Mouse (Mus musculus) limb, embryonic 10.5 days (tissue): ENCODE data around the gene Csrp1. TPM values are rescaled to one million over a fixed set of nuclear protein-coding genes. Genes with fewer than 3 reads are reported as not detected.

ENCODE experiments used
- DNase-seq: peaks from one replicate; pipeline ENCODE4 v3.0.0-alpha.2; 2017; ENCODE audit warnings: low spot score
- H3K27ac ChIP-seq: fragments of 300-500 bp; sonication (generic); 2 replicates; pipeline ENCODE4 v1.5.1; 2016; ENCODE audit warnings: mild to moderate bottlenecking
- H3K27me3 ChIP-seq: fragments of 300-500 bp; sonication (generic); 2 replicates; pipeline ENCODE4 v1.6.1; 2016; ENCODE audit warnings: low read depth, mild to moderate bottlenecking; ENCODE audit not compliant: poor library complexity, severe bottlenecking
- H3K36me3 ChIP-seq: fragments of 300-500 bp; sonication (generic); 2 replicates; pipeline ENCODE4 v1.6.1; 2016; ENCODE audit warnings: mild to moderate bottlenecking, moderate library complexity
- H3K4me1 ChIP-seq: fragments of 300-500 bp; sonication (generic); 2 replicates; pipeline ENCODE4 v1.6.1; 2016
- H3K4me3 ChIP-seq: fragments of 300-500 bp; sonication (generic); 2 replicates; pipeline ENCODE4 v1.5.1; 2016; ENCODE audit warnings: mild to moderate bottlenecking, moderate library complexity
- H3K9me3 ChIP-seq: fragments of 300-500 bp; sonication (generic); replicated peaks from 2 replicates; pipeline ENCODE4 v1.6.1; 2016; ENCODE audit warnings: mild to moderate bottlenecking
- WGBS: fragments of 180-500 bp; shearing (Covaris S2); methylation state at CpG from one replicate; pipeline ENCODE4 v1.1.7; 2016; 5-methylcytosine and 5-hydroxymethylcytosine counted together
- polyA plus RNA-seq: library from polyadenylated mRNA; unstranded; fragments of >200 nt; fragmentation: Nextera tagmentation; extraction: Ambion mirVana; gene quantifications from 2 replicates; pipeline ENCODE4 v1.2.1, GENCODE M21; 2016

The Csrp1 gene
- polyA plus RNA-seq, 1 experiment from 2014 or later = 54.4 TPM

- Histone ChIP-seq H3K4me1 (peaks cover 15% of the 10 kb centered on the region), H3K4me3 (no peak overlapping the region), H3K27ac (no peak overlapping the region), H3K9me3 (no peaks in the 10 kb centered on the region), H3K36me3 (peaks cover 14% of the 10 kb centered on the region), H3K27me3 (0 out of 2 replicates have a peak, but pooled peaks cover 3% of the 10 kb centered on the region)
- 87% methylated on average over 3 of the region's 3 CpGs for WGBS
- DNase-seq = no peak
These were observed 36.1 kb downstream of the Csrp1 start for GRCm38 (mm10) chr1:135755913-135756312.

GRCm38 (mm10) chr1:135757287-135757686, 37.4 kb downstream of the Csrp1 start:
- Histone ChIP-seq H3K27me3 (0 out of 2 replicates have a peak, but pooled peaks cover 3% of the 10 kb centered on the region), H3K4me1 (peaks cover 15% of the 10 kb centered on the region), H3K9me3 (no peaks in the 10 kb centered on the region), H3K36me3 (no peaks in the 10 kb centered on the region), H3K4me3 (no peak overlapping the region), H3K27ac (no peak overlapping the region)
- WGBS = 73% methylated on average over 8 of the region's 8 CpGs
- DNase-seq = no peak

- H3K9me3 ChIP-seq = no peaks in the 10 kb centered on the region
- WGBS = 53% methylated on average over 4 of the region's 4 CpGs
- H3K27me3 ChIP-seq = 0 out of 2 replicates have a peak, but pooled peaks cover 3% of the 10 kb centered on the region
- DNase-seq = no peak
- no peaks in the 10 kb centered on the region for H3K36me3 ChIP-seq
- H3K4me1 ChIP-seq = peaks cover 20% of the 10 kb centered on the region
- no peak overlapping the region for H3K4me3 ChIP-seq
- H3K27ac ChIP-seq = no peak overlapping the region
These were observed 39.8 kb downstream of the Csrp1 start for GRCm38 (mm10) chr1:135759685-135760084.

- WGBS = 64% methylated on average over 8 of the region's 8 CpGs
- Histone ChIP-seq H3K4me3 (no peak overlapping the region), H3K36me3 (no peaks in the 10 kb centered on the region), H3K4me1 (peaks cover 17% of the 10 kb centered on the region), H3K9me3 (no peaks in the 10 kb centered on the region), H3K27me3 (peaks cover 8% of the 10 kb centered on the region), H3K27ac (no peak overlapping the region)
- DNase-seq = no peak
These were observed 40.4 kb downstream of the Csrp1 start for GRCm38 (mm10) chr1:135760216-135760615.

GRCm38 (mm10) chr1:135761728-135762127, 41.9 kb downstream of the Csrp1 start:
- 93% methylated on average over 5 of the region's 5 CpGs for WGBS
- DNase-seq = no peak
- no peak overlapping the region for H3K4me3 ChIP-seq
- H3K9me3 ChIP-seq = no peaks in the 10 kb centered on the region
- H3K27me3 ChIP-seq = peaks cover 17% of the 10 kb centered on the region
- H3K36me3 ChIP-seq = no peaks in the 10 kb centered on the region
- H3K4me1 ChIP-seq = peaks cover 27% of the 10 kb centered on the region
- no peak overlapping the region for H3K27ac ChIP-seq

- Histone ChIP-seq H3K4me3 (no peak overlapping the region), H3K27me3 (peaks cover 25% of the 10 kb centered on the region), H3K4me1 (peaks cover 40% of the 10 kb centered on the region), H3K9me3 (no peaks in the 10 kb centered on the region), H3K27ac (no peak overlapping the region), H3K36me3 (peaks cover 4% of the 10 kb centered on the region)
- DNase-seq = no peak
- WGBS = 65% methylated on average over 9 of the region's 9 CpGs
These were observed 43.8 kb downstream of the Csrp1 start for GRCm38 (mm10) chr1:135763503-135764205.

- no peak overlapping the region for H3K27ac ChIP-seq
- H3K36me3 ChIP-seq = peaks cover 9% of the 10 kb centered on the region
- H3K4me3 ChIP-seq = no peak overlapping the region
- no peaks in the 10 kb centered on the region for H3K9me3 ChIP-seq
- 76% methylated on average over 2 of the region's 2 CpGs for WGBS
- peaks cover 25% of the 10 kb centered on the region for H3K27me3 ChIP-seq
- no peak for DNase-seq
- peaks cover 45% of the 10 kb centered on the region for H3K4me1 ChIP-seq
These were observed 44.3 kb downstream of the Csrp1 start for GRCm38 (mm10) chr1:135764206-135764528.

- H3K4me1 ChIP-seq = peaks cover 58% of the 10 kb centered on the region
- H3K4me3 ChIP-seq = peak within 1 kb of the TSS; percentile 71
- 1% methylated on average over 90 of the region's 90 CpGs for WGBS
- H3K36me3 ChIP-seq = peaks cover 13% of the 10 kb centered on the region
- no peaks in the 10 kb centered on the region for H3K9me3 ChIP-seq
- H3K27me3 ChIP-seq = peaks cover 25% of the 10 kb centered on the region
- peak within 1 kb of the TSS; percentile 93 for H3K27ac ChIP-seq
- peak; percentile 84 for DNase-seq
These were observed 46.1 kb downstream of the Csrp1 start, which contains the start of gene Phlda3 for GRCm38 (mm10) chr1:135765645-135766591. TSS of gene Phlda3 (plus strand) at chr1:135766119.

- H3K4me1 ChIP-seq = peaks cover 63% of the 10 kb centered on the region
- no peaks in the 10 kb centered on the region for H3K9me3 ChIP-seq
- H3K27ac ChIP-seq = peak overlapping the region; percentile 93
- H3K4me3 ChIP-seq = peak overlapping the region; percentile 71
- no peak for DNase-seq
- H3K36me3 ChIP-seq = peaks cover 13% of the 10 kb centered on the region
- H3K27me3 ChIP-seq = peaks cover 25% of the 10 kb centered on the region
- WGBS = 29% methylated on average over 30 of the region's 30 CpGs
These were observed 46.9 kb downstream of the Csrp1 start for GRCm38 (mm10) chr1:135766592-135767306.

GRCm38 (mm10) chr1:135767324-135767890, 47.5 kb downstream of the Csrp1 start:
- no peak overlapping the region for H3K27ac ChIP-seq
- peaks cover 13% of the 10 kb centered on the region for H3K36me3 ChIP-seq

GRCm38 (mm10) chr1:135768400-135768799, 48.5 kb downstream of the Csrp1 start:
- Histone ChIP-seq H3K4me3 (no peak overlapping the region), H3K36me3 (peaks cover 13% of the 10 kb centered on the region), H3K27ac (no peak overlapping the region), H3K4me1 (peaks cover 62% of the 10 kb centered on the region), H3K9me3 (no peaks in the 10 kb centered on the region), H3K27me3 (peaks cover 25% of the 10 kb centered on the region)
- DNase-seq = no peak
- 96% methylated on average over 2 of the region's 2 CpGs for WGBS

More at GRCm38 (mm10) chr1:135767324-135767890, 47.5 kb downstream of the Csrp1 start:
- WGBS = 72% methylated on average over 4 of the region's 4 CpGs
- Histone ChIP-seq H3K9me3 (no peaks in the 10 kb centered on the region), H3K4me1 (peaks cover 63% of the 10 kb centered on the region), H3K4me3 (peak overlapping the region; percentile 71), H3K27me3 (peaks cover 25% of the 10 kb centered on the region)
- DNase-seq = no peak

- Histone ChIP-seq H3K27ac (no peak overlapping the region), H3K27me3 (peaks cover 20% of the 10 kb centered on the region), H3K4me3 (no peak overlapping the region), H3K9me3 (no peaks in the 10 kb centered on the region), H3K36me3 (peaks cover 13% of the 10 kb centered on the region), H3K4me1 (peaks cover 53% of the 10 kb centered on the region)
- WGBS = 69% methylated on average over 7 of the region's 7 CpGs
- no peak for DNase-seq
These were observed 50.4 kb downstream of the Csrp1 start for GRCm38 (mm10) chr1:135770237-135770636.
